Mouse (Mus musculus) forebrain, embryonic 15.5 days (tissue): ENCODE measurements around the gene Spint4. TPM values are rescaled to one million over a fixed set of nuclear protein-coding genes. Genes with fewer than 3 reads are reported as not detected.
"Not testable (repeated sequence)": the region's sequence is repeated elsewhere in the genome, so short reads cannot be mapped to it uniquely, and the experiment has no call there.

Source experiments
- ATAC-seq: fragments of 200-750 bp; cut with Nextera tagmentation; replicated peaks from 2 replicates; pipeline ENCODE4 v1.8.0; 2017; ENCODE audit warnings: mild to moderate bottlenecking, moderate TSS enrichment, moderate library complexity
- H3K27ac ChIP-seq: fragments of 300-500 bp; sonication (generic); replicated peaks from 2 replicates; pipeline ENCODE4 v1.5.1; 2015; ENCODE audit warnings: mild to moderate bottlenecking, inconsistent platforms
- H3K27me3 ChIP-seq: fragments of 300-500 bp; sonication (generic); 2 replicates; pipeline ENCODE4 v1.6.1; 2015; ENCODE audit warnings: inconsistent platforms
- H3K36me3 ChIP-seq: fragments of 300-500 bp; sonication (generic); 2 replicates; pipeline ENCODE4 v1.6.1; 2015; ENCODE audit warnings: mild to moderate bottlenecking, inconsistent platforms
- H3K4me1 ChIP-seq: fragments of 300-500 bp; sonication (generic); 2 replicates; pipeline ENCODE4 v1.6.1; 2015; ENCODE audit warnings: inconsistent platforms
- H3K4me2 ChIP-seq: fragments of 300-500 bp; sonication (generic); replicated peaks from 2 replicates; pipeline ENCODE4 v1.6.1; 2015; ENCODE audit warnings: mild to moderate bottlenecking, inconsistent platforms
- H3K4me3 ChIP-seq: fragments of 300-500 bp; sonication (generic); 2 replicates; pipeline ENCODE4 v1.5.1; 2015; ENCODE audit warnings: mild to moderate bottlenecking, inconsistent platforms
- H3K9ac ChIP-seq: fragments of 300-500 bp; sonication (generic); replicated peaks from 2 replicates; pipeline ENCODE4 v1.6.1; 2015; ENCODE audit warnings: mild to moderate bottlenecking, inconsistent platforms
- H3K9me3 ChIP-seq: fragments of 300-500 bp; sonication (generic); 2 replicates; pipeline ENCODE4 v1.6.1; 2016; ENCODE audit warnings: inconsistent platforms
- WGBS: fragments of 180-500 bp; shearing (Covaris S2); methylation state at CpG from one replicate; pipeline ENCODE4 v1.1.7; 2015; ENCODE audit warnings: mixed read lengths; 5-methylcytosine and 5-hydroxymethylcytosine counted together
- polyA plus RNA-seq: library from polyadenylated mRNA; unstranded; fragments of >200 nt; fragmentation: Nextera tagmentation; extraction: Ambion mirVana; gene quantifications from 2 replicates; pipeline ENCODE4 v1.2.1, GENCODE M21; 2015

The Spint4 gene
- polyA plus RNA-seq, 1 experiment from 2014 or later = not detected

DNA sequence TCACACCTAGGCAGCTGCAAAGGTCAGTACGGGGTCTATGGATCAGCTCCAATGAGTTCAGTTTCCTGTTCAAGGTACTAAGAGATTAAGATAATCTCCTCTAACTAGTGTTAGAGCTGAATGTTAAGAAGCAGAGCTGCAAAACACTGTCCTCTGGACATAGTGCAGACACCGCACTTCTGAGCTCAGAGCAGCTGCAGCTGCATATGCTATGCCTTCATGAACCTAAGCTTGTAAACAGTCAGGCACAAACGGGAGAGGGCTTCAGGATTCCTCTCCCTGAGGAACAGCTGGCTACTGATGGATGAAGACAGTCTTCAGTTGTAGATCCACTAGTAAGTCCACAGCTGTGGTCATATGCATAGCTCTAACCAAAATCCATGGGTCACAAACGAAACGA, 2.7 kb downstream of the Spint4 start:
- Histone ChIP-seq H3K4me3 (no peak overlapping the region), H3K9ac (no peak overlapping the region), H3K27ac (no peak overlapping the region), H3K4me2 (no peak overlapping the region), H3K4me1 (no peaks in the 10 kb centered on the region), H3K36me3 (no peaks in the 10 kb centered on the region), H3K9me3 (no peaks in the 10 kb centered on the region), H3K27me3 (no peaks in the 10 kb centered on the region)
- no peak for ATAC-seq
- WGBS = 83% methylated on average over 5 of the region's 5 CpGs

DNA sequence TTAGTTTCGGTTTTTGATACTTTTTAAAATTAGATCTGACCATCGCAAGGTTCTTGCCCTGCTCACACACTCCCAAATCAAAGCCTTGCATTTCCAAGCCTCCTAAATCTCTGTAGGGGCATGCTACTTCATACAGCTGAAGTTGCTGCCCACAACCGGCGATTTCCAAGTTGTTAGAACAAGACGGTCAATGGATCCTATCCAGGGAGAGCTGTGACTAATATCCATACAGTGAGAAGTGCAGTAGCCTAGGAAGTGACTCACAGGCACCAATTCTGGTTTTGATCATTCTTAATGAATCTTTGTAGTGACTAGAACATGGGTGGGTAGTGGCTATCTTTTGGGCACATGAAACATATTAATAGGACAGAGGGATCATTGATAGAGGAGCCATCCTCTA, 3.5 kb downstream of the Spint4 start:
- Histone ChIP-seq H3K4me3 (no peak overlapping the region), H3K27ac (no peak overlapping the region), H3K27me3 (no peaks in the 10 kb centered on the region), H3K36me3 (no peaks in the 10 kb centered on the region), H3K4me1 (no peaks in the 10 kb centered on the region), H3K9me3 (no peaks in the 10 kb centered on the region), H3K4me2 (no peak overlapping the region), H3K9ac (no peak overlapping the region)
- WGBS = 93% methylated on average over 5 of the region's 5 CpGs
- no peak for ATAC-seq

DNA sequence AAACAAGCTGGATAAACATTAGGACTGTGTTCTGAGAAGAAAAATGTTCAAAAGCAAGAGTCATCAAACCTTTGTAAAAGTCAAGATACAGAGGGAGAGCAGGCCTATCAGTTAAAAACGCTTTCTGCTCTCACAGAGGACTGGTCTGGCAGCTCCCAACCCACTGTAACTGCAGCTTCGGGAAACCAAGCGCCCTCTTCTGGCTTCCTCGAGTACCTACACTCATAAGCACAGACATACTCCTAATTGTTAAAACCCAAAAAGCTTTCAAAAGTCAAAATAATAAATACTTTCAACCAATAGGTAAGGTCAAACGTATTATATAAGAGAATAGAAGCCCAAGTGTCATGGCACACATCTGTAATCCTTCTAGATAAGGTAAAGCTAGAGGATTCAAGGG, 5.9 kb downstream of the Spint4 start:
- Histone ChIP-seq H3K4me3 (no peak overlapping the region), H3K4me2 (no peak overlapping the region), H3K27ac (no peak overlapping the region), H3K9ac (no peak overlapping the region), H3K27me3 (no peaks in the 10 kb centered on the region), H3K9me3 (no peaks in the 10 kb centered on the region), H3K36me3 (no peaks in the 10 kb centered on the region), H3K4me1 (no peaks in the 10 kb centered on the region)
- 79% methylated on average over 5 of the region's 5 CpGs for WGBS
- ATAC-seq = no peak

DNA sequence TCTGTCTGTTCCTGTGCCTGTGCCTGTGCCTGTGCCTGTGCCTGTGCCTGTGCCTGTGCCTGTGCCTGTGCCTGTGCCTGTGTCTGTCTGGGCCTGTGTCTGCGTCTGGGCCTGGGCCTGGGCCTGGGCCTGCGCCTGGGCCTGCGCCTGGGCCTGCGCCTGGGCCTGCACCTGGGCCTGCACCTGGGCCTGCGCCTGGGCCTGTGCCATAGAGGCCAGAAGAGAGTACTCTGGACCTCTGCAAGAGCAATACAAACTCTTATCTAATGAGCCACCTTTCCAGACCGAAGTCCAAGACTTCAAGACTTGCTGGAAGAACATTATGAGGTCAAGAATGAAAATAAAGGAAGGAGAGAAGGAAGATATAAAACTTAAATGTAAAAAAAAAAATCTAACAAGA, 7.0 kb downstream of the Spint4 start:
- Histone ChIP-seq H3K27ac (no peak overlapping the region), H3K4me1 (no peaks in the 10 kb centered on the region), H3K27me3 (no peaks in the 10 kb centered on the region), H3K9me3 (no peaks in the 10 kb centered on the region), H3K4me2 (no peak overlapping the region), H3K4me3 (no peak overlapping the region), H3K36me3 (no peaks in the 10 kb centered on the region), H3K9ac (no peak overlapping the region)
- no peak for ATAC-seq
- 91% methylated on average over 6 of the region's 6 CpGs for WGBS

DNA sequence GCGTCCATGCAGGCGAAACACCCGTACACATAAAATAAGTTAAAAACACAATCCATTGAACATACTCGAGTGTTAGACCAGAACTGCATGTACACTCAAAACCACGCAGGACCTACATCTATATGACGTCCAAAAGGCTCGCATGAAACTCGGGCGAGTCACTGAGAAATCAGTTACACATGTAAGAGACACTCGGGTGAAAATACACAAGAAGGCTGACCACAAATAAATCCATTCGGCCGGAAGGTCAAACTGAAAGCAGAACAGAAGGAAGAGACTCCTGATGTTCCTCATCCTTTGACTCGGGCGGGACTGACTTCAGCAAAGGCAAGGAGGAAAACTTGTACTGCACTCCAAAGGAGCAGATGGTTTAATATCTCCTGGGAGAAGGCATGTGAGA, 7.7 kb downstream of the Spint4 start:
- Histone ChIP-seq H3K27me3 (no peaks in the 10 kb centered on the region), H3K36me3 (no peaks in the 10 kb centered on the region), H3K4me3 (no peak overlapping the region), H3K4me2 (no peak overlapping the region), H3K9ac (no peak overlapping the region), H3K27ac (no peak overlapping the region), H3K4me1 (no peaks in the 10 kb centered on the region), H3K9me3 (no peaks in the 10 kb centered on the region)
- WGBS = 94% methylated on average over 14 of the region's 14 CpGs
- ATAC-seq = no peak

DNA sequence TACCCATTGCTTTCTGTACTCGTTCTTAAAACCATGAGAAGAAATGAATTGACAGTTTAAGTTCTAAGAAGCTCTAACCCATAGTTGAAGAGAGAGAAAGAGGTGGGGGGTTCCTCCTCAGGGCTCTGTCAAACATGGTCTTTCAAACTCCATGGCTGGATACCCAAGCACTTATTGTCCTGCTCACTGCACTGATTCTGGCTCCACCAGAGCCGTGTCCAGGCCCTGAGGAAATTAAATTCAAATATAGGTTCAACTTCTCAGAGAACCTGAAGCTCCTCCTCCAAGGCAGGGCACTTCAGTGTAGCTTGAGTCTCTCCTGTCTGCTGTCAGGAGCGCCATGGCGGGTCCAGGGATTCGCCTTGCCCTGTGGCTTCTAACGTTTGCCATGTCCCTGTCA, 16.7 kb downstream of the Spint4 start, which contains the start of gene Spint5:
Gene Spint5, plus strand, starts transcription at position 301 of the 400 bp plus-strand sequence.
- H3K27ac ChIP-seq = no peak within 1 kb of the TSS
- 78% methylated on average over 6 of the region's 6 CpGs for WGBS
- no peak for ATAC-seq

DNA sequence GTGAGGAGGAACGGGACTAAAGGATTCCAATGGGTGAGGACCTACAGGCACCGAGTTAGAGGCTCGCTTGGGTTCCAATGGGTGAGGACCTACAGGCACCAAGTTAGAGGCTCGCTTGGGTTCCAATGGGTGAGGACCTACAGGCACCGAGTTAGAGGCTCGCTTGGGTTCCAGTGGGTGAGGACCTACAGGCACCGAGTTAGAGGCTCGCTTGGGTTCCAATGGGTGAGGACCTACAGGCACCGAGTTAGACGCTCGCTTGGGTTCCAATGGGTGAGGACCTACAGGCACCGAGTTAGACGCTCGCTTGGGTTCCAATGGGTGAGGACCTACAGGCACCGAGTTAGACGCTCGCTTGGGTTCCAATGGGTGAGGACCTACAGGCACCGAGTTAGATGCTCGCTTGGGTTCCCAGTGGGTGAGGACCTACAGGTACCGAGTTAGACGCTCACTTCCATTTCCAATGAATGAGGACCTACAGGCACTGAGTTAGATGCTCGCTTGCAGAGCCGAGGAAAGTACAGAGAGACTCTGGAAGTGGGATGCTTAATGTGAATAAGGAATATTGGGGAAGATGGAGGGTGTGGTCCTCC, 18.0 kb downstream of the Spint4 start:
- WGBS = 94% methylated on average over 23 of the region's 23 CpGs
- not testable (repeated sequence) for H3K27me3 ChIP-seq

More for the DNA sequence above, 16.7 kb downstream of the Spint4 start, which contains the start of gene Spint5:
- H3K4me1 ChIP-seq = no peaks in the 10 kb centered on the region
- H3K27me3 ChIP-seq = no peaks in the 10 kb centered on the region
- no peak within 1 kb of the TSS for H3K4me3 ChIP-seq
- H3K4me2 ChIP-seq = no peak within 1 kb of the TSS
- no peak within 1 kb of the TSS for H3K9ac ChIP-seq
- no peaks in the 10 kb centered on the region for H3K9me3 ChIP-seq
- H3K36me3 ChIP-seq = no peaks in the 10 kb centered on the region

DNA sequence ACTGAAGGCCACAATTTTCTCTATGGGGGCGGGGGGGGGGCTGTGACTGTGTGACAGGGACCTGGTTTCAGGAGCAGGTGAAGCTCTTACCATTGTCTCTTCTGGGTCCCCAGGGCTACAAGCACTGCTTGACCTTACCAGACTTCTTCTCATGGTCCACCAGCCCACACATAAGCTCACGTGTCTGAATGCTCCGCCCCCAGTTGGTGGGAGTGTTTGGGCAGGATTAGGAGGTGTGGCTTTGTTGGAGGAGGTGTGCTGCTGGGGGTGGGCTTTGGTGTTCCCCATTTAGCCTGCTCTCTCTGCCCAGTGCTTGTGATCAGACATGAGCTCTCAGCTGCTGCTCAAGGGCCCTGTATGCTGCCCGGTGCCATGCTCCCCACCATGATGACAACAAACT, 25.0 kb downstream of the Spint4 start:
- Histone ChIP-seq H3K4me2 (no peak overlapping the region), H3K9ac (no peak overlapping the region), H3K36me3 (no peaks in the 10 kb centered on the region), H3K27ac (no peak overlapping the region), H3K9me3 (no peaks in the 10 kb centered on the region), H3K4me1 (no peaks in the 10 kb centered on the region), H3K4me3 (no peak overlapping the region), H3K27me3 (no peaks in the 10 kb centered on the region)
- ATAC-seq = no peak
- WGBS = 68% methylated on average over 4 of the region's 4 CpGs

More for the DNA sequence above, 18.0 kb downstream of the Spint4 start:
- H3K36me3 ChIP-seq, H3K27ac ChIP-seq, ATAC-seq, H3K9ac ChIP-seq, H3K4me1 ChIP-seq, H3K4me2 ChIP-seq, H3K4me3 ChIP-seq, H3K9me3 ChIP-seq: not testable (repeated sequence)

DNA sequence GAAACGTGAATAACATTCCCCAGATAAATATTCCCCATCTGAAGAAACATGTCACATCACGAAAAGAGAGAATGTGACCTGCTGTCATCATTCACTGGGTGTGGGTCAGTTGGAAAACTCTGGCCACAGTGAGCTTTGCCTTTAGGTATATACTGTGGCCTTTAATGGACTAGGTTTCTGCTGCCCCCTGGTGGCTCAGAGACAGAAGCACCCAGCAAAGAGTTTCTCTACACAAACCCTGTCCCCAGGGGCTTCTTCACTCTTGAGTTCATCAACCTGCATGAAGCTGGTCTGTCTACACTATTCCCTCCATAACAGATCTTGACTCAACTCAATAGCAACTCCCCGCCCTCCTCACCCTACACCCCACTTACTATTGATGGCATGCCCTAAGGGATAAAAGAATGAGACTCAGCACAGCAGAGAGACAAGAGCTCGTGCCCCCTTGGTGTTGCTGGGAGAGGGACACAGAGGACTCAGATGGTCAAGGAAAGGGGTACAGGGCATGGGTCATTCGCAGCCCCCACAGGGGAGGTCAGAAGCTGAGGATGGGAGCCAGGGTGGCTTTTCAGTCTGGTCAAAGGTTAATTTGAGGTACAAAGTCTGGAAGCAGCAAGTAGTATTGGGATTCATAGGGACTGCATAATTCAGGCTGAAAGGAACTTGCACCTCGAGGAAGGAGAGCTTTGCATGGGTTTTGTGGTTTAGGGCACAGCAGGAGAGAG, 27.8 kb downstream of the Spint4 start:
- Histone ChIP-seq H3K27ac (no peak overlapping the region), H3K4me2 (no peak overlapping the region), H3K9me3 (no peaks in the 10 kb centered on the region), H3K9ac (no peak overlapping the region), H3K4me3 (no peak overlapping the region), H3K4me1 (no peaks in the 10 kb centered on the region), H3K27me3 (no peaks in the 10 kb centered on the region), H3K36me3 (no peaks in the 10 kb centered on the region)
- ATAC-seq = no peak
- 31% methylated on average over 6 of the region's 6 CpGs for WGBS

DNA sequence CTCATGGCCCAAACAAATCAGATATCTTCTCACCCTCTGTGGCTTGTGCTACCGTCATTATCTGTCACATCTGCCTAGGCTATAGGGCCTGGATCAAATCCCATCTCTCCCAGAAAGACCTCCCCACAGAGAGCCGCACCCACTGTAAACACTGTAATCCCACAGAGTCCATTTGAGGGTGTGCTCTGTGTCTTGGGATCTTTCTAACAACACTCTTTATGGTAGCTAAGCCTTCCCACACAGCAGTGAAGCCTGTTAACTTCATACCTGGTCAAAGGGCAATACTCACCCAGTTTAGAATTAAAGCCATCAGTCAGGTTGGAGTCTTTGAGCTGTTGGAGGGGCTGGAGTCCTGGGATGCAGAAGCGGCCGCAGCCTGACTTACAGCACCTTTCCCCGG, 33.4 kb downstream of the Spint4 start:
- H3K9ac ChIP-seq = no peak overlapping the region
- no peaks in the 10 kb centered on the region for H3K9me3 ChIP-seq
- H3K4me3 ChIP-seq = no peak overlapping the region
- no peak overlapping the region for H3K4me2 ChIP-seq
- no peaks in the 10 kb centered on the region for H3K36me3 ChIP-seq
- no peaks in the 10 kb centered on the region for H3K27me3 ChIP-seq
- ATAC-seq = no peak
- no peaks in the 10 kb centered on the region for H3K4me1 ChIP-seq
- WGBS = 82% methylated on average over 5 of the region's 5 CpGs
- H3K27ac ChIP-seq = no peak overlapping the region

DNA sequence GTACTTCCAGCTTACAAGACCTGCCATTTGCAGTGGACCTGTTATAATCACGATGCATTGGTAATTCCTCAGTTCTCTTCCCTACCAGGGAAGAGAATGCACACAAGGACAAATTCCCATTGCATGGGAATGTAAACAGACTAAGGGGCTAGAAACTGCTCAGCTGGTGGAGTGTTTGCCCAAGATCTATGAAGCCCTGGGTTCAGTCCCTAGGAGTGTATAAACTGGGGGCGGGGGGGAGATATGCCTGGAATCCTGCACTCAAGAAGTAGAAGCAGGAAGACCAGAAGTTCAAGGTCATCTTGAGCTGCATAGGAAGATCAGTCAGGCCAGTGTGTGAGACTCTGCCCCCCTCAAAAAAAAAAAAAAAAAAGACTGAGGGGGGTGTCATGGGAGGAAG, 35.0 kb downstream of the Spint4 start:
- Histone ChIP-seq H3K36me3 (no peaks in the 10 kb centered on the region), H3K27me3 (no peaks in the 10 kb centered on the region), H3K4me3 (no peak overlapping the region), H3K4me1 (no peaks in the 10 kb centered on the region), H3K9me3 (no peaks in the 10 kb centered on the region), H3K27ac (no peak overlapping the region), H3K9ac (no peak overlapping the region), H3K4me2 (no peak overlapping the region)
- 87% methylated on average over 2 of the region's 2 CpGs for WGBS
- ATAC-seq = no peak

DNA sequence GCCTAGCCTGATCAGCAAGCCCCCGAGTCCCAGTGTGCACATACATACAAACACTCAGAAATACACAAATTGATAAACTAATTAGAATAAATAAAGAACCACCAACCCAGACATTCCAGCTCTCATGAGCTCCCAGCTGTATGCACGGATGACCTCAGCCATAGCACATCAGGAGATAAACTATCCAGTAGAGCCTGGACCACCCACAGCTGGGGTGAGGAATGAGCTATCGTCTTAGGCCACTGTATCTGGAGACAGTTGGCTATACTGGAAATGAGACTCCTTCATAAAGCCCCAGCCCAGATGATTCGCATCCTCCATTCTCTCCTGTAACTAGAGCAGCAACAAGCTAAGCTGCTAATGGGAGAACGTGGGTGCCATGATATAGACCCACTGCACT, 36.5 kb downstream of the Spint4 start:
- no peaks in the 10 kb centered on the region for H3K9me3 ChIP-seq
- H3K9ac ChIP-seq = no peak overlapping the region
- WGBS = 84% methylated on average over 5 of the region's 5 CpGs
- H3K4me1 ChIP-seq = no peaks in the 10 kb centered on the region
- no peak for ATAC-seq
- H3K4me2 ChIP-seq = no peak overlapping the region
- H3K27me3 ChIP-seq = no peaks in the 10 kb centered on the region
- H3K27ac ChIP-seq = no peak overlapping the region
- no peak overlapping the region for H3K4me3 ChIP-seq
- no peaks in the 10 kb centered on the region for H3K36me3 ChIP-seq

DNA sequence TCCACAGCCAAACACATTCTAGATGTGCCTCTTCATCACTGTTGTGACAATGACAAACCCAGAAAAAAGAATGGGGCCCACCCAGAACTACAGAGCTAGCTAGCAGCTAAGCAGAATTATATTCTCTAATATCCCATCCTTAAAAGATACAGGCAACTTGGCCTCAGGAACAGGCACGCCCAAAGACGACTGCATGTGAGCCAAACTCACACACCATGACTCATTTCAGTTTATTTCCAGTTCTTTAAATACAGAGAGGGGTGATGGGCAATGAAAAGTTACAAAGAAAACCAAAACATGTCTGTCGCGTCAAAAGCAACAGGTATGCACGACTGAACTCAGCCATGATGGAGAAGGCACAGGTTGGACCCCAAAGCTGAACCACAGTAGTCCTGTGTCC, 37.1 kb downstream of the Spint4 start:
- H3K36me3 ChIP-seq = no peaks in the 10 kb centered on the region
- 92% methylated on average over 5 of the region's 5 CpGs for WGBS
- no peaks in the 10 kb centered on the region for H3K9me3 ChIP-seq
- no peak overlapping the region for H3K9ac ChIP-seq
- no peak for ATAC-seq
- H3K4me1 ChIP-seq = no peaks in the 10 kb centered on the region
- no peaks in the 10 kb centered on the region for H3K27me3 ChIP-seq
- no peak overlapping the region for H3K4me3 ChIP-seq
- no peak overlapping the region for H3K4me2 ChIP-seq
- H3K27ac ChIP-seq = no peak overlapping the region
